In the genomic region with DNA sequence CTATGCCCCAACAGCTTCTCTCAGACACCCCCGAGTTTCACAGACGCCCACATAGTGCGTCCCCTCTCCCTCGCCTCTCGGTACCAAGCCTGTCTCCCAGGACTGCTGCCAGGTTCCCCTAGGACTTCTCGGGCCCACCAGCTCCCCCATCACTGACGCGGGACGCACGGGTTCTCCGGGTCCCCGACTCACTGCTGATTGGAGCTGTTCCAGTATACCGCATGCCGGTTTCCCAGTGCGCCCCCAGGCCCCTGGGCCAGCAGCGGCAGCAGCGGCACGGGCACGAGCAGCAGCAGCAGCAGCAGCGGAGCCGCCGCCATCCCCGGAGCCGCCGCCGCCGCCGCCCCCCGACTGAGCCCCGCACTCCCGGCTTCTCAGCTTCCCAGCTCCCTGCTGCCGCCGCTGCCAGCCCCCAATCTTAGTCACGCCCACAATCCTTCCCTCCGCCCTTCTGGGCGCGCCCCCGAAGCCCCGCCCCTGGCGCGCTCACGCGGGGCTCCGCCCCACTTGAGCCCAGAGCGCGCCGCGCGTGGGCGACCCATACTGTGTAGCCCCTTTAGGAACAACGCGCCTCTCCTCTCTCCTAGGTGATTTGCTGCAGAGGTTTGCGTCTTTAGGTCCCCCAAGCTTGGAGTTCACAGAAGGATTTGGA, we compare ENCODE assay signal across 8 mouse cellular contexts. TPM values are rescaled to one million over a fixed set of nuclear protein-coding genes. Genes with fewer than 3 reads are reported as not detected.
DNase-seq lines count a peak whose midpoint lies in the region; ATAC-seq and TF ChIP-seq lines count a peak whose summit lies in the region.

Gene Efna3 (minus strand): TSS at position 452 of the 652 bp plus-strand sequence.

- under 1% methylated on average over 53 of the region's 53 CpGs for WGBS in embryonic facial prominence, embryonic 15.5 days
- WGBS in heart, embryonic 12.5 days, result under 1% methylated on average over 47 of the region's 53 CpGs
- WGBS in kidney, embryonic 16.5 days, result under 1% methylated on average over 46 of the region's 53 CpGs
- WGBS in limb, embryonic 14.5 days, result 2% methylated on average over 50 of the region's 53 CpGs
- under 1% methylated on average over 51 of the region's 53 CpGs for WGBS in midbrain, postnatal 0 days

- H3K9ac ChIP-seq in embryonic facial prominence, embryonic 15.5 days, result peak within 1 kb of the TSS; percentile 41
- H3K9ac ChIP-seq in heart, embryonic 12.5 days, result peak within 1 kb of the TSS; percentile 66
- H3K9ac ChIP-seq in kidney, embryonic 16.5 days (replicated peaks; ENCODE audit: low read length), result peak within 1 kb of the TSS; percentile 68
- H3K9ac ChIP-seq in limb, embryonic 14.5 days (ENCODE audit: low read depth, low read length, severe bottlenecking), result peak within 1 kb of the TSS; percentile 67
- H3K9ac ChIP-seq in midbrain, postnatal 0 days (replicated peaks; ENCODE audit: low read length, poor library complexity, severe bottlenecking), result peak within 1 kb of the TSS; percentile 82

- H3K4me3 ChIP-seq in embryonic facial prominence, embryonic 15.5 days (replicated peaks), result peak within 1 kb of the TSS; percentile 64
- H3K4me3 ChIP-seq in heart, embryonic 12.5 days, result peak within 1 kb of the TSS; percentile 62
- peak within 1 kb of the TSS; percentile 63 for H3K4me3 ChIP-seq in kidney, embryonic 16.5 days (ENCODE audit: low read length)
- peak within 1 kb of the TSS; percentile 71 for H3K4me3 ChIP-seq in limb, embryonic 14.5 days (replicated peaks; ENCODE audit: low read length)
- H3K4me3 ChIP-seq in midbrain, postnatal 0 days (ENCODE audit: low read depth, low read length), result peak within 1 kb of the TSS; percentile 72
- peak within 1 kb of the TSS; percentile 76 for H3K4me3 ChIP-seq in testis, adult 2 months (ENCODE audit: control insufficient read depth, low read depth, low read length)

- peak within 1 kb of the TSS; percentile 63 for H3K27ac ChIP-seq in embryonic facial prominence, embryonic 15.5 days (replicated peaks)
- H3K27ac ChIP-seq in heart, embryonic 12.5 days (ENCODE audit: poor library complexity, severe bottlenecking), result no peak within 1 kb of the TSS
- H3K27ac ChIP-seq in kidney, embryonic 16.5 days (ENCODE audit: low read length), result no peak within 1 kb of the TSS
- peak within 1 kb of the TSS; percentile 58; the same call in 1 of the 2 replicates for H3K27ac ChIP-seq in limb, embryonic 14.5 days (replicated peaks; ENCODE audit: low read depth, low read length)
- peak within 1 kb of the TSS; percentile 94 for H3K27ac ChIP-seq in midbrain, postnatal 0 days (ENCODE audit: low read depth, low read length)
- no peak within 1 kb of the TSS for H3K27ac ChIP-seq in testis, adult 2 months (ENCODE audit: control insufficient read depth, insufficient read depth, low read depth, low read length)

- H3K36me3 ChIP-seq in embryonic facial prominence, embryonic 15.5 days, result no peaks in the 10 kb centered on the region
- no peaks in the 10 kb centered on the region for H3K36me3 ChIP-seq in heart, embryonic 12.5 days
- H3K36me3 ChIP-seq in kidney, embryonic 16.5 days (ENCODE audit: insufficient read depth, low read length), result no peaks in the 10 kb centered on the region
- H3K36me3 ChIP-seq in limb, embryonic 14.5 days (ENCODE audit: control insufficient read depth, insufficient read depth, low read length), result no peaks in the 10 kb centered on the region
- no peaks in the 10 kb centered on the region for H3K36me3 ChIP-seq in midbrain, postnatal 0 days (ENCODE audit: insufficient read depth, low read length)
- H3K36me3 ChIP-seq in testis, adult 2 months (ENCODE audit: control insufficient read depth, insufficient read depth, low read length), result no peaks in the 10 kb centered on the region

- H3K27me3 ChIP-seq in embryonic facial prominence, embryonic 15.5 days, result peaks cover 28% of the 10 kb centered on the region
- H3K27me3 ChIP-seq in heart, embryonic 12.5 days (replicated peaks), result peaks cover 72% of the 10 kb centered on the region
- peaks cover 20% of the 10 kb centered on the region for H3K27me3 ChIP-seq in kidney, embryonic 16.5 days (ENCODE audit: insufficient read depth, low read length)
- peaks cover 10% of the 10 kb centered on the region for H3K27me3 ChIP-seq in limb, embryonic 14.5 days (ENCODE audit: control insufficient read depth, insufficient read depth, low read length)
- no peaks in the 10 kb centered on the region for H3K27me3 ChIP-seq in midbrain, postnatal 0 days (ENCODE audit: insufficient read depth, low read length)
- peaks cover 2% of the 10 kb centered on the region for H3K27me3 ChIP-seq in testis, adult 2 months (ENCODE audit: control insufficient read depth, insufficient read depth, low read length)

- no peaks in the 10 kb centered on the region for H3K9me3 ChIP-seq in embryonic facial prominence, embryonic 15.5 days (replicated peaks)
- H3K9me3 ChIP-seq in heart, embryonic 12.5 days (replicated peaks), result no peaks in the 10 kb centered on the region
- no peaks in the 10 kb centered on the region for H3K9me3 ChIP-seq in kidney, embryonic 16.5 days (ENCODE audit: low read length)
- no peaks in the 10 kb centered on the region for H3K9me3 ChIP-seq in limb, embryonic 14.5 days (ENCODE audit: control insufficient read depth, low read length)
- no peaks in the 10 kb centered on the region for H3K9me3 ChIP-seq in midbrain, postnatal 0 days (ENCODE audit: low read length)

- 0 out of 2 replicates have a peak, but pooled peaks have one; percentile 7 for TF ChIP-seq POLR2A in limb, embryonic 14.5 days (IDR thresholded peaks at IDR 0.05; ENCODE audit: borderline replicate concordance, extremely low read depth, insufficient read depth, insufficient read length)
- TF ChIP-seq POLR2A in testis, adult 2 months (IDR thresholded peaks at IDR 0.05; ENCODE audit: control insufficient read depth, low read depth, low read length), result no peak

- no peak for TF ChIP-seq CTCF in midbrain, postnatal 0 days (IDR thresholded peaks at IDR 0.05)
- TF ChIP-seq CTCF in testis, adult 2 months (IDR thresholded peaks at IDR 0.05; ENCODE audit: control insufficient read depth, insufficient read depth, insufficient replicate concordance, low read depth, low read length), result no peak

- ATAC-seq in embryonic facial prominence, embryonic 15.5 days (ENCODE audit: insufficient number of reproducible peaks, low FRiP score, low TSS enrichment, low read depth), result peak; percentile 54; the same call in 1 of the 2 replicates
- peak; percentile 40 for ATAC-seq in heart, embryonic 12.5 days (ENCODE audit: insufficient number of reproducible peaks, low FRiP score)
- peak; percentile 24; the same call in 1 of the 2 replicates for ATAC-seq in kidney, embryonic 16.5 days (ENCODE audit: low FRiP score, low TSS enrichment)
- peak; percentile 68 for ATAC-seq in limb, embryonic 14.5 days (ENCODE audit: low FRiP score, low read depth)
- ATAC-seq in midbrain, postnatal 0 days (ENCODE audit: low FRiP score), result peak; percentile 45

- peak within 1 kb of the TSS; percentile 98 for H3K4me2 ChIP-seq in embryonic facial prominence, embryonic 15.5 days (replicated peaks)
- peak within 1 kb of the TSS; percentile 94 for H3K4me2 ChIP-seq in heart, embryonic 12.5 days
- peak within 1 kb of the TSS; percentile 79 for H3K4me2 ChIP-seq in kidney, embryonic 16.5 days (replicated peaks; ENCODE audit: low read depth, low read length)
- H3K4me2 ChIP-seq in limb, embryonic 14.5 days (replicated peaks; ENCODE audit: low read depth, low read length, severe bottlenecking), result peak within 1 kb of the TSS; percentile 99
- H3K4me2 ChIP-seq in midbrain, postnatal 0 days (ENCODE audit: low read depth, low read length, poor library complexity, severe bottlenecking), result peak within 1 kb of the TSS; percentile 80

- peaks cover 53% of the 10 kb centered on the region for H3K4me1 ChIP-seq in embryonic facial prominence, embryonic 15.5 days
- peaks cover 38% of the 10 kb centered on the region for H3K4me1 ChIP-seq in heart, embryonic 12.5 days (replicated peaks)
- peaks cover 46% of the 10 kb centered on the region for H3K4me1 ChIP-seq in kidney, embryonic 16.5 days (ENCODE audit: insufficient read depth, low read length)
- H3K4me1 ChIP-seq in limb, embryonic 14.5 days (ENCODE audit: control insufficient read depth, insufficient read depth, low read length), result peaks cover 28% of the 10 kb centered on the region
- H3K4me1 ChIP-seq in midbrain, postnatal 0 days (ENCODE audit: insufficient read depth, low read length), result no peaks in the 10 kb centered on the region
- H3K4me1 ChIP-seq in testis, adult 2 months (ENCODE audit: control insufficient read depth, insufficient read depth, low read length), result peaks cover 49% of the 10 kb centered on the region

- peak; percentile 77 for DNase-seq in ovary, postnatal 36 days (ENCODE audit: low spot score)
- no peak for DNase-seq in ovary, postnatal 10 days (ENCODE audit: low spot score)
- DNase-seq in limb, embryonic 14.5 days (ENCODE audit: low spot score), result peak; percentile 82
- peak; percentile 91 for DNase-seq in midbrain, postnatal 0 days (ENCODE audit: low spot score)

RNA-seq across cellular contexts. Expression of gene Efna3, which starts in this region (rescaled TPM):
- polyA plus RNA-seq in embryonic facial prominence, embryonic 15.5 days (2015; fragmentation: Nextera tagmentation; extraction: Ambion mirVana), result 42.3 and 47.2 TPM in 2 replicates
- polyA plus RNA-seq in heart, embryonic 12.5 days (2016; fragmentation: Nextera tagmentation; extraction: Ambion mirVana), result 1.3 TPM in 2 replicates
- 11.5 and 11.8 TPM in 2 replicates for polyA plus RNA-seq in kidney, embryonic 16.5 days (2015; fragmentation: Nextera tagmentation; extraction: Ambion mirVana)
- polyA plus RNA-seq in limb, embryonic 14.5 days (2012; rRNA removed), result 38.1 and 48.5 TPM in 2 replicates
- polyA plus RNA-seq in limb, embryonic 14.5 days (2014; fragmentation: Nextera tagmentation; extraction: Ambion mirVana), result 32.1 and 34.4 TPM in 2 replicates
- 93.5 and 115 TPM in 2 replicates for total RNA-seq in midbrain, postnatal 0 days (2014; rRNA removed)
- polyA plus RNA-seq in midbrain, postnatal 0 days (2015; fragmentation: Nextera tagmentation; extraction: Ambion mirVana), result 52.3 and 58.4 TPM in 2 replicates
- polyA plus RNA-seq in testis, adult 2 months (2012; rRNA removed), result 9.9 and 13.3 TPM in 2 replicates

Comparison
In these comparisons a context has a peak if more than half of its experiments do, and no peak if none do; other contexts are left out.
1. H3K27ac ChIP-seq: peak in embryonic facial prominence, embryonic 15.5 days (single experiment), limb, embryonic 14.5 days (single experiment) and midbrain, postnatal 0 days (single experiment); none in heart, embryonic 12.5 days (single experiment), kidney, embryonic 16.5 days (single experiment) and testis, adult 2 months (single experiment).
2. Peak in every context shown above with its lines, with median percentiles within 50 percentile points of each other: ATAC-seq, H3K4me2 ChIP-seq, H3K4me3 ChIP-seq and H3K9ac ChIP-seq.